Mouse (Mus musculus): ENCODE results near the gene Clec2e.

DNA sequence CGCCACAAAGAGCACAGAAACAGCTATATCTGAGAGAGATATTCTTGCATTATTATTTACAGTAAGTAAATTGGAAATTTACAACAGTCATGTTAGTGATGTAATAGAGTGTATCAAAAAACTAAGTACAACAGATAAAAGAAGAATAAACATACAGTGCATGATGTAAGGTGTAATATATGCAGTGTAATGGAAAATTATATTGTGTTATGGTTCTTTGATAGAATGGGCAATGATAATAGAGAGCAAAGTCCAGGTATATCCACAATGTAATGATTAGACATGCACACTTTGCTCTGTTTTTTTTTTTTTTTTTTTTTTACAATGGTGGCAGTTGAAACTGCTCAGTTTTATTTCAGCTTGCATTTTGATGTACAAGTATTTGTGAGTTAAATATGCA lies 891 bp upstream of the Clec2e start:
- TF ChIP-seq CTCF (IDR thresholded peaks at IDR 0.05; ENCODE audit: low read depth) (no peak), EP300 (IDR thresholded peaks at IDR 0.05; ENCODE audit: low read depth) (no peak)
